Mouse (Mus musculus): ENCODE measurements around the gene Hist1h2af. TPM values are rescaled to one million over a fixed set of nuclear protein-coding genes. Genes with fewer than 3 reads are reported as not detected.
A peak's percentile ranks its signal among the peaks of the same experiment; 100 is the strongest.
"Not testable (repeated sequence)": the region's sequence is repeated elsewhere in the genome, so short reads cannot be mapped to it uniquely, and the experiment has no call there.

The Hist1h2af gene
- polyA plus RNA-seq, 1 experiment from 2014 or later, result 2.3 TPM

DNA sequence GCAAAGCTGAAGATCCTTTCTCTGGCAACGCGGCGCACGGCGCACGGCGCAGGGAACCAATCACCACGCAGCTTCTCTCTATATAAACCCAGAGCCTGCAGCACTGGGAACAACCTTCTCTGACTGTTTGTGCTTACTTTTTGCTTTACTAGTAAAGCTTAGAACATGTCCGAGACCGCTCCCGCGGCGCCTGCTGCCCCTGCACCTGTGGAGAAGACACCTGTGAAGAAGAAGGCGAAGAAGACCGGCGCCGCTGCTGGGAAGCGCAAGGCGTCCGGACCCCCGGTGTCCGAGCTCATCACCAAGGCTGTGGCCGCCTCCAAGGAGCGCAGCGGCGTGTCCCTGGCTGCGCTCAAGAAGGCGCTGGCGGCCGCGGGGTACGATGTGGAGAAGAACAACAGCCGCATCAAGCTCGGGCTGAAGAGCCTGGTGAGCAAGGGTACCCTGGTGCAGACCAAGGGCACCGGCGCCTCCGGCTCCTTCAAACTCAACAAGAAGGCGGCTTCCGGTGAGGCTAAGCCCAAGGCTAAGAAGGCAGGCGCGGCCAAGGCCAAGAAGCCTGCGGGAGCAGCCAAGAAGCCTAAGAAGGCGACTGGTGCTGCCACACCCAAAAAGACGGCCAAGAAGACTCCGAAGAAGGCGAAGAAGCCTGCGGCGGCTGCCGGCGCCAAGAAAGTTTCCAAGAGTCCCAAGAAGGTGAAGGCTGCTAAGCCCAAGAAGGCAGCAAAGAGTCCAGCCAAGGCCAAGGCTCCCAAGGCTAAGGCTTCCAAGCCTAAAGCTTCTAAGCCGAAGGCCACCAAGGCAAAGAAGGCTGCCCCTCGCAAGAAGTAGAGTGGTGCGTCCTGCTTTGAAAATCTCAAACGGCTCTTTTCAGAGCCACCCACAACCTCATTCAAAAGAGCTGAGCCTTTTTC lies 21.5 kb downstream of the Hist1h2af start:
- peak overlapping the region; percentile 60 for H3K4me3 ChIP-seq (ENCODE audit: low read depth, low read length)
- H3K36me3 ChIP-seq (ENCODE audit: control insufficient read depth, insufficient read depth, low read length), result no peaks in the 10 kb centered on the region
- no peaks in the 10 kb centered on the region for H3K27me3 ChIP-seq (ENCODE audit: control insufficient read depth, insufficient read depth, low read length)
- H3K4me2 ChIP-seq, result peak overlapping the region; percentile 86
- peaks cover 7% of the 10 kb centered on the region; the same call in 1 of the 2 replicates for H3K4me1 ChIP-seq (ENCODE audit: control insufficient read depth, insufficient read depth, low read length)
- peak overlapping the region; percentile 93 for H3K9ac ChIP-seq (ENCODE audit: low read depth, low read length)
- H3K9me3 ChIP-seq (replicated peaks; ENCODE audit: control insufficient read depth, low read length), result no peaks in the 10 kb centered on the region
- WGBS (ENCODE audit: insufficient replicate concordance), result under 1% methylated on average over 50 of the region's 54 CpGs
- peak; percentile 80 for ATAC-seq (replicated peaks; ENCODE audit: insufficient number of reproducible peaks, low FRiP score, low TSS enrichment)
- H3K27ac ChIP-seq (ENCODE audit: low read depth, low read length), result peak overlapping the region; percentile 98

DNA sequence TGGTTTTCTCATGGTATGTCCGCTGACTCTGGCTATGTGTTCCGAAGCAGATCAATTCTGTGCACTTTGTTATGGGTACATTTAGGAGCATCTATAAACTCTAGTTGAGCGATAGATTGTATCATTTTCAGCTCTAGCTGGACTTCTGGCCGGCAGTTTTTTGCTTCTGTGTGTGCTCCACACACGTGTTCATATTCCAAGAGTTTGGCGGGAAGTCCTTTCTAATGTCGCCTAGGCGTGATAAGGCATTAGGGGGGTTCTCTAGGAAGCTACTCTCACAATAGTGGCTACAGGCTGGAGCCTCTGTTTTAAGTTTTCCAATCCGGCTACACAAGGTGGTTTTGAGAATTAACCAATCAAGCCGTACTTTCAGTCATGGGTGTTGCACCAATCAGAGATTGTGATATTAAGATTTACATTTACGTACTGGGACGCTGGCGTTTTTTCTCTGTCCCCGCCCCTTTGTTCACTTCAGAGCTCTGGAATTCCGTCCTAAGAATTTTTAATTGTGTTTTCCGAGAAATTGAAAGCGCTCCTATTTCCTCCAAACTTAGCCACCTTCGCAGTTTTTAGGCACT lies 22.2 kb downstream of the Hist1h2af start:
- no peaks in the 10 kb centered on the region for H3K36me3 ChIP-seq (ENCODE audit: control insufficient read depth, insufficient read depth, low read length)
- peak overlapping the region; percentile 93 for H3K9ac ChIP-seq (ENCODE audit: low read depth, low read length)
- H3K4me2 ChIP-seq, result peak overlapping the region; percentile 86
- H3K27ac ChIP-seq (ENCODE audit: low read depth, low read length), result peak overlapping the region; percentile 98
- ATAC-seq (replicated peaks; ENCODE audit: insufficient number of reproducible peaks, low FRiP score, low TSS enrichment), result peak; percentile 66
- no peaks in the 10 kb centered on the region for H3K9me3 ChIP-seq (replicated peaks; ENCODE audit: control insufficient read depth, low read length)
- H3K4me1 ChIP-seq (ENCODE audit: control insufficient read depth, insufficient read depth, low read length), result peaks cover 7% of the 10 kb centered on the region; the same call in 1 of the 2 replicates
- peak overlapping the region; percentile 60 for H3K4me3 ChIP-seq (ENCODE audit: low read depth, low read length)
- WGBS (ENCODE audit: insufficient replicate concordance), result 1% methylated on average over 18 of the region's 18 CpGs
- no peaks in the 10 kb centered on the region for H3K27me3 ChIP-seq (ENCODE audit: control insufficient read depth, insufficient read depth, low read length)

DNA sequence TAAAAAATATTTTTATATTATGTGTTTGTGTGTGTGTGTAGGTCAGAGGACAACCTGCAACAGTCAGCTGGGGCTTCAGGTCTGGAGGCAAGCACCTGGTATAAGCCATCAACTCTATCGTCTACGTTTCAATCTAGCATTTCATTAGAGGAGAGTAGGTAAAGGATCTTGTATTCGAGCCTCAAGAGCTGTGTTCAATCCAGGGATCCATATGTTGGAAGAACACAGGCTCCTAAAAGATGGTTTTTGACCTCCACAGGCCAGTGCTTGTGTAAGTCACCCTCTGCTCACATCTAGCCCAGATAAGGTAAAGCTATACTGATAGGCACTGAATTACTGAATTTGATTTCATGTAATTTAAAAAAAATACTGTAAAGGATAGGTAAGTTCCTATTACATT lies 23.2 kb downstream of the Hist1h2af start:
- H3K4me1 ChIP-seq (ENCODE audit: control insufficient read depth, insufficient read depth, low read length), result peaks cover 7% of the 10 kb centered on the region; the same call in 1 of the 2 replicates
- 73% methylated on average over 3 of the region's 3 CpGs for WGBS (ENCODE audit: insufficient replicate concordance)
- H3K4me2 ChIP-seq, result peak overlapping the region; percentile 86
- no peak for ATAC-seq (replicated peaks; ENCODE audit: insufficient number of reproducible peaks, low FRiP score, low TSS enrichment)
- H3K36me3 ChIP-seq (ENCODE audit: control insufficient read depth, insufficient read depth, low read length), result no peaks in the 10 kb centered on the region
- H3K9me3 ChIP-seq (replicated peaks; ENCODE audit: control insufficient read depth, low read length), result no peaks in the 10 kb centered on the region
- no peaks in the 10 kb centered on the region for H3K27me3 ChIP-seq (ENCODE audit: control insufficient read depth, insufficient read depth, low read length)
- H3K4me3 ChIP-seq (ENCODE audit: low read depth, low read length), result no peak overlapping the region
- peak overlapping the region; percentile 54; the same call in 1 of the 2 replicates for H3K27ac ChIP-seq (ENCODE audit: low read depth, low read length)
- H3K9ac ChIP-seq (ENCODE audit: low read depth, low read length), result 0 out of 2 replicates have a peak overlapping the region, but pooled peaks have one; percentile 8

DNA sequence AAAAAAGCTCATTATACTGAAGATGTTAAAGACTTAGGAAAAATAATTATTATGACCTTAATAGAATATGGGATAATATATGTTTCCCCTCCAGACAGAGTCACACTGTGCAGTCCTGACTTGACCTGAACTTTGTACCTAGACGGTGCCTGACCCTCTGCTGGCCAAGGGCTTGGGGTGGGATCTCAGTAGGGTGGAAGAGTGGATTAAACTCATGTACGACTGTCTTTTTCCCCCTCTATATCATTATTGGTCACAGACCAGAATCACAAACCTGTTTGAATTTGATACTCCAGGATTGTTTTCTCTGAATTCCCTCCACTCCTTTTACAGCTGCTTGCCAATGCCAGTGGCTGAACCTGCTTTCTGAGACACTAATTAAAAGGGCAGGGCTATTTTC lies 27.0 kb downstream of the Hist1h2af start:
- H3K36me3 ChIP-seq (ENCODE audit: control insufficient read depth, insufficient read depth, low read length); H3K4me3 ChIP-seq (ENCODE audit: low read depth, low read length); H3K9me3 ChIP-seq (replicated peaks; ENCODE audit: control insufficient read depth, low read length); H3K27me3 ChIP-seq (ENCODE audit: control insufficient read depth, insufficient read depth, low read length); H3K4me1 ChIP-seq (ENCODE audit: control insufficient read depth, insufficient read depth, low read length); H3K4me2 ChIP-seq; H3K9ac ChIP-seq (ENCODE audit: low read depth, low read length); H3K27ac ChIP-seq (ENCODE audit: low read depth, low read length); ATAC-seq (replicated peaks; ENCODE audit: insufficient number of reproducible peaks, low FRiP score, low TSS enrichment): not testable (repeated sequence)
- WGBS (ENCODE audit: insufficient replicate concordance), result 33% methylated on average over 2 of the region's 2 CpGs

DNA sequence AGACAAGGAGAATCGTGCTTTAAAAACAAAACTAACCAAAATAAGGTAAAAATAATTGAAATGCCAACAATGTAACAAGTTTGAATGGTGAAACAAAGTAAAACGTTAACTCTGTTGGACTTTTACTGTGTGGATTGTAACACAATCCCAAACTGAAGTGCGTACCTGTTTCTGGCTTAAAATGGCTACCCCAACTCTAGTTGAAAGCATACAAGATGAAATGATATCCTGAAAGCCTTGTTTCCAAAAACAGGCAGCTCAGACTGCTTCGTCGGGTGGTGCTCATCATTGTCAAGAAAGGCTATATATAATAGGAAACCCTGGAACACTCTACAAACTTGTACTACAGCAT lies 27.8 kb downstream of the Hist1h2af start:
- H3K4me1 ChIP-seq (ENCODE audit: control insufficient read depth, insufficient read depth, low read length); ATAC-seq (replicated peaks; ENCODE audit: insufficient number of reproducible peaks, low FRiP score, low TSS enrichment); H3K9me3 ChIP-seq (replicated peaks; ENCODE audit: control insufficient read depth, low read length); H3K27me3 ChIP-seq (ENCODE audit: control insufficient read depth, insufficient read depth, low read length); H3K36me3 ChIP-seq (ENCODE audit: control insufficient read depth, insufficient read depth, low read length): not testable (repeated sequence)
- peak overlapping the region; percentile 42 for H3K4me3 ChIP-seq (ENCODE audit: low read depth, low read length)
- peak overlapping the region; percentile 97 for H3K27ac ChIP-seq (ENCODE audit: low read depth, low read length)
- H3K9ac ChIP-seq (ENCODE audit: low read depth, low read length), result peak overlapping the region; percentile 43; the same call in 1 of the 2 replicates
- peak overlapping the region; percentile 79 for H3K4me2 ChIP-seq
- 0% methylated on average over 2 of the region's 5 CpGs for WGBS (ENCODE audit: insufficient replicate concordance)

DNA sequence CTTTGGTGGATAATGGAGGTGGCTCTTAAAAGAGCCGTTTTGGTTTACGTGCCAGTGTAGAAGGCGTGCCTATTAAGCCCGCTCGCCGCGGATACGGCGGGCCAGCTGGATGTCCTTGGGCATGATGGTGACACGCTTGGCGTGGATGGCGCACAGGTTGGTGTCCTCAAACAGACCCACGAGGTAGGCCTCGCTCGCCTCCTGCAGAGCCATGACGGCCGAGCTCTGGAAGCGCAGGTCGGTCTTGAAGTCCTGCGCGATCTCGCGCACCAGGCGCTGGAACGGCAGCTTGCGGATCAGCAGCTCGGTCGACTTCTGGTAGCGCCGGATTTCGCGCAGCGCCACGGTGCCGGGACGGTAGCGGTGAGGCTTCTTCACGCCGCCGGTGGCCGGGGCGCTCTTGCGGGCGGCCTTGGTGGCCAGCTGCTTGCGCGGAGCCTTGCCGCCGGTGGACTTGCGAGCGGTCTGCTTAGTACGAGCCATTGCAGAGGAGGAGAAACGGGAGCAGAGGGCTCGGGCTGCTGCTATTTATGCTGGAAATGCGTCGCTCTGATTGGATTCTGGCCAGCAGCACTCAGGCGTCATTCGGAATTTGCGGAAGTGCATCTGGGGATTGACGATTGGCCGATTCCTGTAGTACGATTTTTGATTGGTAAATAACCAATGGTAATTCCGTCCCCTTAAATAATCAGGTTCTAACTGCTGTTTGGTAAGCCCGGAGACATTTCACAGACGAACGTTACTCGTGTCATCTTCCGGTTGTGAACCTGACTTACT lies 28.4 kb downstream of the Hist1h2af start, which contains the start of gene Hist1h3e:
Hist1h3e (minus strand) TSS at position 487 of the 777 bp plus-strand sequence.
- H3K4me3 ChIP-seq (ENCODE audit: low read depth, low read length), result peak within 1 kb of the TSS; percentile 42

DNA sequence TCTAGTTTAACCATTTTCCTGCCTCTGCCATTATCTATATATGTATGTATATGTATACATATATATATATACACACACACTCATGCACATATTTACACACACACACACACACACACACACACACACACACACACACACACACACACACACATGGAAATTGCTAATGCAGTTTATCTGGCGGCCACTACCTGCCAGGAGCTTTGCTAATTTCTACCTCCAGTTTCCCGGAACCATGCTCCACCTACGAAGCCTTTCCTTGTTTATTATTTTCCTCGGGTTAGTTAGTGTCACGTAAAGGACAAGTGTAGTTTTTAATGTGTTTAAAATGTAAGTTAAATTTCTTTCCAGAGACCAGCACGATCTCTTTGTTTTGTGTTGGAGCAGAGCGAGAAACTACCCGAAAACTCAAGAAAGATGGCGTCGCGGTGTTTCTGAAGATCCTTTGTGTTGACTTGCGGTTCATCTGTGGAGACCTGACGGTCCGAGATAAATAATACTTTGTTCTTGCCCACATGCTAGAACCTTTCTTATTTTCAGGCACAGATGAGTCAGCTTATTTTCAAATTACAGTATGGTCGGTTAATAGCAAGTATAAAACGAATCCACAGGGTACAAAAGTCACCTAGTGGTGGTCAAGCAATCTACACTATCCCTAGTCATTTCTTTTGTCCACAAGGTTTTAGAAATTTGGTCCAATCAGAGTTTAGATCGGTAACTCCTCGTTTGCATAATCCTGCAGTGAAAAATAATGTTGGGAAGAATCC lies 29.2 kb downstream of the Hist1h2af start:
- no peaks in the 10 kb centered on the region for H3K36me3 ChIP-seq (ENCODE audit: control insufficient read depth, insufficient read depth, low read length)

More for the DNA sequence above, 28.4 kb downstream of the Hist1h2af start, which contains the start of gene Hist1h3e:
- ATAC-seq (replicated peaks; ENCODE audit: insufficient number of reproducible peaks, low FRiP score, low TSS enrichment), result peak; percentile 88
- H3K27me3 ChIP-seq (ENCODE audit: control insufficient read depth, insufficient read depth, low read length); H3K9me3 ChIP-seq (replicated peaks; ENCODE audit: control insufficient read depth, low read length); H3K36me3 ChIP-seq (ENCODE audit: control insufficient read depth, insufficient read depth, low read length); H3K4me1 ChIP-seq (ENCODE audit: control insufficient read depth, insufficient read depth, low read length): not testable (repeated sequence)
- Histone ChIP-seq H3K4me2 (peak within 1 kb of the TSS; percentile 79), H3K9ac (ENCODE audit: low read depth, low read length) (peak within 1 kb of the TSS; percentile 77), H3K27ac (ENCODE audit: low read depth, low read length) (peak within 1 kb of the TSS; percentile 97)
- under 1% methylated on average over 53 of the region's 67 CpGs for WGBS (ENCODE audit: insufficient replicate concordance)

DNA sequence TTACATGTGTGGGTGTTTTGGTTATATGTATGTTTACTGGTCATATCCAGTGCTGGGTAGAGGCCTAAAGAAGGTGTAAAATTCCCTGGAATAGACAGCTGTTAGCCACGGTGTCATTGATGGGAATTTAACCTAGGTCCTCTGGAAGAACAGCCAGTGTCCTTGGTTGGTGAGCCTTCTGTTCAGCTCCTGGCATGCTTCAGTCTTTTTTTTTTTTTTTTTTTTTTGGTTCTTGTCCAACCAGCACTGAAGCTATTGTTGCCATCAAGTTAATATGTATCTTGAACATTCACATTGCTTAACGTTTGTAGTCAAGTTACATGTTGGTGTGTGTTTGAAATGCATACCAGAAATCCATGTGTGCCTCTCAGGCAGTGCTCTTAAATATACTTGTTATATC lies 30.8 kb downstream of the Hist1h2af start:
- H3K36me3 ChIP-seq (ENCODE audit: control insufficient read depth, insufficient read depth, low read length), result no peaks in the 10 kb centered on the region
- no peak overlapping the region for H3K4me2 ChIP-seq
- 76% methylated on average over 2 of the region's 2 CpGs for WGBS (ENCODE audit: insufficient replicate concordance)
- ATAC-seq (replicated peaks; ENCODE audit: insufficient number of reproducible peaks, low FRiP score, low TSS enrichment), result no peak
- H3K27me3 ChIP-seq (ENCODE audit: control insufficient read depth, insufficient read depth, low read length), result no peaks in the 10 kb centered on the region
- H3K9ac ChIP-seq (ENCODE audit: low read depth, low read length), result no peak overlapping the region
- H3K4me3 ChIP-seq (ENCODE audit: low read depth, low read length), result no peak overlapping the region
- H3K27ac ChIP-seq (ENCODE audit: low read depth, low read length), result no peak overlapping the region
- no peaks in the 10 kb centered on the region for H3K4me1 ChIP-seq (ENCODE audit: control insufficient read depth, insufficient read depth, low read length)
- no peaks in the 10 kb centered on the region for H3K9me3 ChIP-seq (replicated peaks; ENCODE audit: control insufficient read depth, low read length)

More for the DNA sequence above, 29.2 kb downstream of the Hist1h2af start:
- H3K9me3 ChIP-seq (replicated peaks; ENCODE audit: control insufficient read depth, low read length), result no peaks in the 10 kb centered on the region
- WGBS (ENCODE audit: insufficient replicate concordance), result 3% methylated on average over 18 of the region's 18 CpGs
- ATAC-seq (replicated peaks; ENCODE audit: insufficient number of reproducible peaks, low FRiP score, low TSS enrichment), result peak; percentile 55; the same call in 1 of the 2 replicates
- peak overlapping the region; percentile 77 for H3K9ac ChIP-seq (ENCODE audit: low read depth, low read length)
- H3K4me2 ChIP-seq, result peak overlapping the region; percentile 79
- H3K27ac ChIP-seq (ENCODE audit: low read depth, low read length), result peak overlapping the region; percentile 97
- no peaks in the 10 kb centered on the region for H3K4me1 ChIP-seq (ENCODE audit: control insufficient read depth, insufficient read depth, low read length)
- peak overlapping the region; percentile 42 for H3K4me3 ChIP-seq (ENCODE audit: low read depth, low read length)
- no peaks in the 10 kb centered on the region for H3K27me3 ChIP-seq (ENCODE audit: control insufficient read depth, insufficient read depth, low read length)
